Mouse (Mus musculus) cortical plate, adult 2 months (tissue): ENCODE results near the gene Fbxw25. TPM values are rescaled to one million over a fixed set of nuclear protein-coding genes. Genes with fewer than 3 reads are reported as not detected.
"Not testable (repeated sequence)": the region's sequence is repeated elsewhere in the genome, so short reads cannot be mapped to it uniquely, and the experiment has no call there.

Source experiments
- H3K27ac ChIP-seq: fragments of 200-500 bp; 2 replicates; pipeline ENCODE4 v1.5.1; 2012; ENCODE audit warnings: low read length, control low read depth, inconsistent platforms; ENCODE audit not compliant: insufficient read depth
- H3K4me1 ChIP-seq: fragments of 200-500 bp; 2 replicates; pipeline ENCODE4 v1.6.1; 2011; ENCODE audit warnings: low read length; ENCODE audit not compliant: control insufficient read depth, insufficient read depth
- H3K4me3 ChIP-seq: fragments of 200-500 bp; 2 replicates; pipeline ENCODE4 v1.5.1; 2011; ENCODE audit warnings: mild to moderate bottlenecking, low read length, control low read depth; ENCODE audit not compliant: insufficient read depth
- CTCF ChIP-seq: fragments of 200-500 bp; IDR thresholded peaks from 2 replicates; pipeline ENCODE4 v1.5.1; 2011; ENCODE audit warnings: mild to moderate bottlenecking, control low read depth, low read length; ENCODE audit not compliant: insufficient read depth; ENCODE audit errors: extremely low read depth
- POLR2A ChIP-seq: fragments of 200-500 bp; IDR thresholded peaks from 2 replicates; pipeline ENCODE4 v1.6.1; 2011; ENCODE audit warnings: mild to moderate bottlenecking, low read length, control low read depth; ENCODE audit not compliant: insufficient read depth; ENCODE audit errors: extremely low read depth
- polyA plus RNA-seq: library from polyadenylated mRNA; depleted of rRNA; stranded (reverse); fragments of >200 nt; gene quantifications from 2 replicates; pipeline ENCODE4 v1.2.3, GENCODE M21; 2012; rRNA removed

Fbxw25 gene
- polyA plus RNA-seq: not detected in 2 replicates

DNA sequence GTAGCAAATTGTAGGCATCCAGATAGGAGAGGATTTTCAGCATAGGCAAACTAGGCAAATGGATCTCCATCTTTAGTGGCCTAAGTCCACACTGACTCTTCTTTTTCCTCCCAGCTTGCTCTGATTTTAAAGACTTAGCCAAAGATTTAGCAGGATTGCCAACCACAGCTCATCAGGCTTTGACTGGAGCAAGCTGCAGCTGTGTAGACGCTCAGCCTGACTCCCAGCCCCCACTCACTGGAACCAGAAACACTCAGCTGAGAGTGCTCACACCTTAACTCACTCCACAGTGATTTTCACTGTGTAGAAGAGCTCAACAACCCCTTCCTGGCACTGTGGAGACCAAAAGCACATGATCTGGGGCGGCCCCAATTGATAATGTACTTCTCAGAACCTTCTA lies at the start of gene Fbxw25:
Gene Fbxw25 (minus strand): TSS at position 101 of the 400 bp plus-strand sequence.
- H3K27ac ChIP-seq, H3K4me1 ChIP-seq, H3K4me3 ChIP-seq: not testable (repeated sequence)

DNA sequence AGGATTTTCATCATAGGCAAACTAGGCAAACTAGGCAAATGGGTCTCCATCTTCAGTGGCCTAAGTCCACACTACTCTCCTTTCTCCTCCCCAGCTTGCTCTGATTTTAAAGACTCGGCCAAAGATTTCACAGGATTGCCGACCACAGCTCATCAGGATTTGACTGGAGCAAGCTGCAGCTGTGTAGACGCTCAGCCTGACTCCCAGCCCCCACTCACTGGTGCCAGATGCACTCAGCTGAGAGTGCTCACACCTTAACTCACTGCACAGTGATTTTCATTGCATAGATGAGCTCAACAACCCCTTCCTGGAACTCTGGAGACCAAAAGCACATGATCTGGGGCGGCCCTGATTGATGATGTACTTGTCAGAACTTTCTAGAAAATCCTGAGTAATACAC lies 38.1 kb upstream of the Fbxw25 start, which contains the start of gene Fbxw18:
Gene Fbxw18 (minus strand): TSS at position 101 of the 400 bp plus-strand sequence.
- H3K4me3 ChIP-seq, H3K4me1 ChIP-seq, H3K27ac ChIP-seq: not testable (repeated sequence)

DNA sequence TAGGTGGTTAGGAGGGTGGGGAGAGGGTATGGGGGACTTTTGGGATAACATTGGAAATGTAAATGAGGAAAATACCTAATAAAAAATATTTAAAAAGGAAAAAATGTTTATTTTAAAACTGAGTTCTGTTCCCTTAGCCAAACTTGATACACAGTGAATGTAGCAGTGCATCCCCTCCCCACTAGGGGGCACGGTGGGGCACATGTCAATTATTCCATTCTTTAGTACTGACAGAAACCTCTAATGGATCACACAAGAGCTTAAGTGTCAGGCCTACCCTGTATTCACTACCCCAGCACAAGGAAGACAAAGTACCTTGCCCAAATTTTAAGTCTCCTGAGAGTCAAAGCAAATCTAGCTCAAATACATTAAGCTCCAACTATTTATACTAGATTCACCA lies 20.8 kb upstream of the Fbxw25 start:
- peak; percentile 31; the same call in 1 of the 2 replicates for TF ChIP-seq CTCF
- no peak for TF ChIP-seq POLR2A
- Histone ChIP-seq H3K27ac (no peak overlapping the region), H3K4me3 (no peak overlapping the region), H3K4me1 (no peaks in the 10 kb centered on the region)

DNA sequence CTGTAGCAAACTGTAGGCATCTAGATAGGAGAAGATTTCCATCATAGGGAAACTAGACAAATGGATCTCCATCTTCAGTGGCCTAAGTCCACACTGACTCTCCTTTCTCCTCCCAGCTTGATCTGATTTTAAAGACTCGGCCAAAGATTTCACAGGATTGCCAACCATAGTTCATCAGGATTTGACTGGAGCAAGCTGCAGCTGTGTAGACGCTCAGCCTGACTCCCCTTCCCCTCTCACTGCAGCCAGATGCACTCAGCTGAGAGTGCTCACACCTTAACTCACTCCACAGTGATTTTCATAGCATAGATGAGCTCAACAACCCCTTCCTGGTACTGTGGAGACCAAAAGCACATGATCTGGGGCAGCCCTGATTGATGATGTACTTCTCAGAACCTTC lies 38.5 kb downstream of the Fbxw25 start, which contains the start of gene Fbxw24:
Gene Fbxw24 (minus strand): TSS at position 101 of the 400 bp plus-strand sequence.
- not testable (repeated sequence) for H3K4me3 ChIP-seq, H3K27ac ChIP-seq, H3K4me1 ChIP-seq

DNA sequence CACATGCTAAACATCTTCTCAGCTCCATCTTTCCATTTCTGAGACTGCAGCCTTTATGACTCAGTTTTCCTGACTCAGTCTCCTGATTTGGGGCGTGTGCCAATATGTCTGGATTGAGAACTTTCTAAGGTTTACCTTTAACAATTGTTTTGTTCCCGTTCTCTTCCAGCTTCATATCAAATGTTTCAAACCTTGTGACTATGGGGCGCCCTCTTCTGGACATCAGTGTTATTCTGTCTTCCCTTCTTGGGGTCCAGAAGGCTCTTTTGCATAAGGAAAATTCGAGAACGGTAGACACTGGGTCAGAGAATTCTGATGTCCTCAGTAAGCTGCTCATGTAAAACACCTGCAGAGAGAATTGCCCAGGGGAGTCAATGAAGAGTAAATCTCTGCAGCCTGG lies 57.6 kb downstream of the Fbxw25 start:
- H3K4me3 ChIP-seq, H3K4me1 ChIP-seq, H3K27ac ChIP-seq: not testable (repeated sequence)

DNA sequence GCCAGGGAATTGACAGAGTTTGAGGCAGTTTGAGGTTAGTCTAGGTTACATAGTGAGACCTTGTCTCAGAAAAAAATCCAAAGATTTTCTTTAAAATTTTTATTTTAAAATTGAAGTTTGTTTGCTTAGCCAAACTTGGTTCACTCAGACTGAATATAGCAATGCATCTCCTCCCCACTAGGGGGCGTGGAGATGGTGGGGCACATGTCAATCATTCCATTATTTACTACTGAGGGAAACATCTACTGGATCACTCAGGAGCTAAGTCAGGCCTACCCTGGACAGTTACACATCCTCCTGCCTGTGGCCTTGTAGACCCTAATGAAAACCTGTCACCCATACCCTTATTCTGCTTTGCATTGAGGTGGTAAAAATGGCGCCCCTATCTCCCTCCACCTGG lies 62.3 kb downstream of the Fbxw25 start:
- not testable (repeated sequence) for H3K4me1 ChIP-seq, H3K4me3 ChIP-seq, H3K27ac ChIP-seq

DNA sequence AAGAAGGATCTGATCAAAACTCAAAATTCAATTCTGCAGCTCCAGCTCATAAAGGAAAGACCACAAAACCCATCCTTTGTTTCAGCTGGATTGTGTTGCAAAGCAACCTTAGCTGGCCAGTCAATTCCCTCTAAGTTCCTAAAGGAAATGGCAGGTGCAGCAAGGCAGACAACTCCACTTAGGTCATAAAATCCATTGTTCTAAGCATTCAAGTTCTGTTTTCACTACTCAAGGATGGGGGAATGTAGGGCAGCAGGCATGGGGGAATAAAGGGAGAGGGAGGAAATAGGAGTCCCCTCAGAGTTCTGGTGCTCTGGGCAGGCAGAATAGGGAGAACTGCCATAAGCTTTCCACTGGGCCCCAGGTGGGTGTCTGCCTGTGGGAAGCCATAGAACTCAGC lies 67.2 kb downstream of the Fbxw25 start:
- no peak overlapping the region for H3K27ac ChIP-seq
- no peak overlapping the region for H3K4me3 ChIP-seq
- no peaks in the 10 kb centered on the region for H3K4me1 ChIP-seq
- TF ChIP-seq CTCF (no peak), POLR2A (no peak)

Other genes starting within 250 kb of the Fbxw25 start
- gene Fbxw16, start 215.5 kb downstream of the Fbxw25 start, polyA plus RNA-seq: not detected in 2 replicates
- not detected in 2 replicates for gene Fbxw19, start 168.8 kb downstream of the Fbxw25 start, polyA plus RNA-seq
- gene Fbxw15, start 96.4 kb downstream of the Fbxw25 start, polyA plus RNA-seq: not detected in 2 replicates
- gene Fbxw24, start 38.6 kb downstream of the Fbxw25 start, polyA plus RNA-seq: not detected in 2 replicates
- gene Fbxw18, start 38.0 kb upstream of the Fbxw25 start, polyA plus RNA-seq: not detected in 2 replicates
- not detected in 2 replicates for gene Fbxw26, start 81.4 kb upstream of the Fbxw25 start, polyA plus RNA-seq
- gene Fbxw27, start 126.0 kb upstream of the Fbxw25 start, polyA plus RNA-seq: 0.42 TPM in 1 of 2 replicates, not detected in the other
- 1.1 and 6.6 TPM in 2 replicates for gene Spink8, start 147.6 kb upstream of the Fbxw25 start, polyA plus RNA-seq
- 13.6 and 14.9 TPM in 2 replicates for gene Nme6, start 168.1 kb upstream of the Fbxw25 start, polyA plus RNA-seq
- 0.21 TPM in 1 of 2 replicates, not detected in the other for gene Camp, start 185.0 kb upstream of the Fbxw25 start, polyA plus RNA-seq
- 3.0 and 3.7 TPM in 2 replicates for gene Cdc25a, start 210.9 kb upstream of the Fbxw25 start, polyA plus RNA-seq